13 mouse cellular contexts compared by ENCODE assay signal in genomic region chr6:100298945-100299344, GRCm38 (mm10). TPM values are rescaled to one million over a fixed set of nuclear protein-coding genes. Genes with fewer than 3 reads are reported as not detected.
A peak's percentile ranks its signal among the peaks of the same experiment; 100 is the strongest.
DNase-seq lines count a peak whose midpoint lies in the region.
"Had no signal": no experiment of that assay in that cellular context is flagged by ENCODE, and none has a peak within 500 bp of the region (broad histone marks: within the 10 kb centered on the region; RNA-seq: fewer than 3 reads in every experiment).

No protein-coding gene starts in this region.

- 61% methylated on average over 4 of the region's 4 CpGs for WGBS in heart, embryonic 10.5 days
- WGBS in embryonic facial prominence, embryonic 10.5 days: 65% methylated on average over 4 of the region's 4 CpGs

- no peaks in the 10 kb centered on the region for H3K36me3 ChIP-seq in heart, embryonic 10.5 days
- H3K36me3 ChIP-seq in embryonic facial prominence, embryonic 10.5 days (replicated peaks): no peaks in the 10 kb centered on the region
- H3K36me3 ChIP-seq: G1E; midbrain, embryonic 15.5 days had no signal

- peaks cover 4% of the 10 kb centered on the region for H3K4me1 ChIP-seq in heart, embryonic 10.5 days
- peaks cover 32% of the 10 kb centered on the region for H3K4me1 ChIP-seq in embryonic facial prominence, embryonic 10.5 days
- H3K4me1 ChIP-seq: midbrain, embryonic 15.5 days had no signal

- H3K27ac ChIP-seq in heart, embryonic 10.5 days: no peak overlapping the region
- no peak overlapping the region for H3K27ac ChIP-seq in embryonic facial prominence, embryonic 10.5 days (replicated peaks)
- H3K27ac ChIP-seq: midbrain, embryonic 15.5 days had no signal

- H3K4me3 ChIP-seq in heart, embryonic 10.5 days: no peak overlapping the region
- H3K4me3 ChIP-seq in embryonic facial prominence, embryonic 10.5 days: no peak overlapping the region
- H3K4me3 ChIP-seq: midbrain, embryonic 15.5 days had no signal

- DNase-seq in heart, adult 8-10 months (ENCODE audit: low spot score): peak; percentile 40
- no peak for DNase-seq in heart, embryonic 10.5 days (ENCODE audit: low spot score)
- peak; percentile 65 for DNase-seq in retina, postnatal 1 day
- no peak for DNase-seq in retina, embryonic 14.5 days (ENCODE audit: low spot score)
- DNase-seq in fat pad, adult 2 months (ENCODE audit: extremely low read depth, low read depth, low spot score): peak; percentile 37
- no peak for DNase-seq in embryonic facial prominence, embryonic 10.5 days (ENCODE audit: low spot score)
- DNase-seq in testis, postnatal 14 days (ENCODE audit: low spot score): no peak
- DNase-seq: gastrocnemius, postnatal 25 days; kidney, adult 18-20 months; lung, adult 18-20 months; spleen, adult 18-20 months had no signal

- H3K27me3 ChIP-seq in heart, embryonic 10.5 days (ENCODE audit: insufficient read depth, poor library complexity, severe bottlenecking): peaks cover 53% of the 10 kb centered on the region
- H3K27me3 ChIP-seq in embryonic facial prominence, embryonic 10.5 days (replicated peaks; ENCODE audit: low read depth, poor library complexity, severe bottlenecking): peaks cover 61% of the 10 kb centered on the region

- H3K9me3 ChIP-seq in heart, embryonic 10.5 days: no peaks in the 10 kb centered on the region
- no peaks in the 10 kb centered on the region for H3K9me3 ChIP-seq in embryonic facial prominence, embryonic 10.5 days
- H3K9me3 ChIP-seq: G1E; midbrain, embryonic 15.5 days had no signal

RNA-seq across cellular contexts. Expression of gene Rybp, which starts 11.7 kb away (rescaled TPM):
- 10 to 100 TPM in 2 of 4 experiments, 1 to 10 TPM in 2; 9.6 to 11.9 (median 10.5) TPM for total RNA-seq in heart, adult 8-10 months (2022)
- polyA plus RNA-seq in heart, embryonic 10.5 days (2016; fragmentation: Nextera tagmentation; extraction: Ambion mirVana): 11.4 and 14.8 TPM in 2 replicates
- polyA plus RNA-seq in embryonic facial prominence, embryonic 10.5 days (2016; fragmentation: Nextera tagmentation; extraction: Ambion mirVana): 14.1 and 15.8 TPM in 2 replicates

Comparison
In these comparisons a context has a peak if more than half of its experiments do, and no peak if none do; other contexts are left out.
1. DNase-seq: peak in heart, adult 8-10 months (single experiment), retina, postnatal 1 day (single experiment) and fat pad, adult 2 months (single experiment); none in heart, embryonic 10.5 days (single experiment), retina, embryonic 14.5 days (single experiment), embryonic facial prominence, embryonic 10.5 days (single experiment) and testis, postnatal 14 days (single experiment).